Mouse (Mus musculus) ZHBTc4 (cell line): ENCODE data around the gene Slc35g3.

Experiments used
- DNase-seq: peaks from one replicate; pipeline ENCODE4 v3.0.0-alpha.2; 2011; ENCODE audit warnings: low read depth, low spot score

Gene Slc35g3

GRCm38 (mm10) chr11:69784793-69785272, 23.1 kb upstream of the Slc35g3 start:
- peak; percentile 97 for DNase-seq

- peak; percentile 81 for DNase-seq
Observed at GRCm38 (mm10) chr11:69781828-69782227, 20.1 kb upstream of the Slc35g3 start.

- DNase-seq, result no peak
Observed at GRCm38 (mm10) chr11:69778985-69779384, 17.2 kb upstream of the Slc35g3 start.

GRCm38 (mm10) chr11:69778258-69778982, 16.7 kb upstream of the Slc35g3 start:
- no peak for DNase-seq

GRCm38 (mm10) chr11:69777504-69778257, 15.9 kb upstream of the Slc35g3 start:
- DNase-seq, result no peak

GRCm38 (mm10) chr11:69776488-69776887, 14.7 kb upstream of the Slc35g3 start:
- no peak for DNase-seq

- DNase-seq, result no peak
Observed at GRCm38 (mm10) chr11:69775716-69776115, 13.9 kb upstream of the Slc35g3 start.

GRCm38 (mm10) chr11:69774961-69775360, 13.2 kb upstream of the Slc35g3 start:
- DNase-seq, result no peak

GRCm38 (mm10) chr11:69767625-69767909, 5.8 kb upstream of the Slc35g3 start:
- DNase-seq, result no peak

- no peak for DNase-seq
Observed at GRCm38 (mm10) chr11:69766872-69767624, 5.3 kb upstream of the Slc35g3 start.

- peak; percentile 65 for DNase-seq
Observed at GRCm38 (mm10) chr11:69766126-69766609, 4.4 kb upstream of the Slc35g3 start.

GRCm38 (mm10) chr11:69765221-69766125, 3.7 kb upstream of the Slc35g3 start, which contains the start of gene Zbtb4:
Gene Zbtb4, plus strand, starts transcription at chr11:69765912.
- peak; percentile 46 for DNase-seq

GRCm38 (mm10) chr11:69763551-69763950, 1.8 kb upstream of the Slc35g3 start:
- peak; percentile 74 for DNase-seq

- no peak for DNase-seq
Observed at GRCm38 (mm10) chr11:69760901-69761200, 917 bp downstream of the Slc35g3 start.

- no peak for DNase-seq
Observed at GRCm38 (mm10) chr11:69760160-69760900, 1.4 kb downstream of the Slc35g3 start.

GRCm38 (mm10) chr11:69758971-69759721, 2.6 kb downstream of the Slc35g3 start:
- DNase-seq, result peak; percentile 97

- peak; percentile 99 for DNase-seq
Observed at GRCm38 (mm10) chr11:69758478-69758970, 3.2 kb downstream of the Slc35g3 start, which contains the start of gene Polr2a. Gene Polr2a, minus strand, starts transcription at chr11:69758637.

- peak; percentile 97 for DNase-seq
Observed at GRCm38 (mm10) chr11:69758090-69758456, 3.7 kb downstream of the Slc35g3 start.

- no peak for DNase-seq
Observed at GRCm38 (mm10) chr11:69757303-69758089, 4.3 kb downstream of the Slc35g3 start.
